Mouse (Mus musculus) megakaryocyte, embryonic 14.5 days (primary cell): ENCODE results near the gene Wdr60. TPM values are rescaled to one million over a fixed set of nuclear protein-coding genes. Genes with fewer than 3 reads are reported as not detected.

Source experiments
- H3K27me3 ChIP-seq: replicated peaks from 2 replicates; pipeline ENCODE3; 2012; ENCODE audit warnings: inconsistent platforms
- H3K36me3 ChIP-seq: replicated peaks from 2 replicates; pipeline ENCODE3; 2012; ENCODE audit warnings: low read length, inconsistent platforms, mixed read lengths
- H3K4me1 ChIP-seq: 2 replicates; pipeline ENCODE4 v1.6.1; 2012; ENCODE audit warnings: inconsistent platforms
- H3K4me3 ChIP-seq: replicated peaks from 2 replicates; pipeline ENCODE3; 2012; ENCODE audit warnings: moderate library complexity, mild to moderate bottlenecking, inconsistent platforms
- H3K9me3 ChIP-seq: 2 replicates; pipeline ENCODE4 v1.6.1; 2012; ENCODE audit warnings: inconsistent platforms
- FLI1 ChIP-seq: IDR thresholded peaks from 2 replicates; pipeline ENCODE4 v1.6.1; 2012; ENCODE audit warnings: low read length, inconsistent platforms, mixed read lengths
- GATA1 ChIP-seq: IDR thresholded peaks from 3 replicates; pipeline ENCODE4 v1.6.1; 2012; ENCODE audit warnings: mixed read lengths, low read length, inconsistent platforms, borderline replicate concordance
- polyA plus RNA-seq: library from polyadenylated mRNA; stranded (reverse); fragments of >175 nt; gene quantifications from 2 replicates; pipeline ENCODE4 v1.2.3, GENCODE M21; 2012; ENCODE audit warnings: low replicate concordance; ENCODE audit not compliant: insufficient read depth

Wdr60 gene
- polyA plus RNA-seq, 1 experiment = 2.0 TPM

DNA sequence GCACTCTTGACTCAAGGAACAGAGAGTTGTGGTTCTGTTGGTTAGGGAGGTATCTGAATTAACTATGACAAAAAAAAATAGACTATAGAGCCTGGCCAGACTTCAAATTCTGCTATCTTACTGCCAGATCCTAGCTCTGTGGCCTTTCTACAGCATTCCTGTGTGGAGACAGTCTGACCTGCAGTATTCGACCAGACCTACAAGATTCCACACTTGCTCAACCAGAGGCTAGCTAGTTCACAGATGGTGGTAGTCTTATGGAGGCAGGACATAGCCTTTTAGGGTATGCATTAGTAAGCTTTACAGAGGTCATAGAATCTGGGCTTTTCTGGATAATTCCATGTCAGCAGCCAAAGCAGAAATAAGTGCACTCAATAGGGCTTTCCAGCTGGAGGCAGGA is 7.7 kb upstream of the Wdr60 start:
- Histone ChIP-seq H3K36me3 (no peaks in the 10 kb centered on the region), H3K4me3 (no peak overlapping the region), H3K9me3 (no peaks in the 10 kb centered on the region), H3K27me3 (no peaks in the 10 kb centered on the region), H3K4me1 (peaks cover 43% of the 10 kb centered on the region)
- no peak for TF ChIP-seq FLI1
- no peak for TF ChIP-seq GATA1

DNA sequence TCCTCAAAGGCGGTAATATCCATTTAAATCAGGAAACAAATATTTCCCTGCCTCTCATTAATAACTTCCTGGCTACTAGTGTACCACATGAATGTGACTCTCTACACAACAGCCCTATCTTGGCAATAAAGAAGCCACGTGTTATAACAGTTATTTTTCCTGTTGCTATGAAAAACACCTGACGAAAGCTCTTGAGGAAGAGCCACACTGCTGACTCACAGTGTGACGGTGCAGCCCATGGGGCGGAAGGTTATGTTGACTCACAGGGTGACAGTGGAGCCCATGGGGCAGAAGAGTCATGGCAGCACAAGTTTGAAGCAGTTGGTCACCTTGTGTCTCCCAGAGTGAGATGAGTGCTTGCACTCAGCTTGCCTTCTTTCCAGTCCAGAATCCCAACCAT is 6.6 kb upstream of the Wdr60 start:
- Histone ChIP-seq H3K9me3 (no peaks in the 10 kb centered on the region), H3K4me1 (peaks cover 53% of the 10 kb centered on the region), H3K4me3 (peak overlapping the region; percentile 53), H3K36me3 (no peaks in the 10 kb centered on the region), H3K27me3 (no peaks in the 10 kb centered on the region)
- TF ChIP-seq FLI1 = no peak
- TF ChIP-seq GATA1 = no peak

- TF ChIP-seq GATA1 = no peak
- TF ChIP-seq FLI1 = no peak
- Histone ChIP-seq H3K27me3 (no peaks in the 10 kb centered on the region), H3K4me1 (peaks cover 46% of the 10 kb centered on the region), H3K36me3 (no peaks in the 10 kb centered on the region), H3K9me3 (no peaks in the 10 kb centered on the region), H3K4me3 (no peak overlapping the region)
These were observed 2.5 kb upstream of the Wdr60 start for GRCm38 (mm10) chr12:116265275-116265674.

DNA sequence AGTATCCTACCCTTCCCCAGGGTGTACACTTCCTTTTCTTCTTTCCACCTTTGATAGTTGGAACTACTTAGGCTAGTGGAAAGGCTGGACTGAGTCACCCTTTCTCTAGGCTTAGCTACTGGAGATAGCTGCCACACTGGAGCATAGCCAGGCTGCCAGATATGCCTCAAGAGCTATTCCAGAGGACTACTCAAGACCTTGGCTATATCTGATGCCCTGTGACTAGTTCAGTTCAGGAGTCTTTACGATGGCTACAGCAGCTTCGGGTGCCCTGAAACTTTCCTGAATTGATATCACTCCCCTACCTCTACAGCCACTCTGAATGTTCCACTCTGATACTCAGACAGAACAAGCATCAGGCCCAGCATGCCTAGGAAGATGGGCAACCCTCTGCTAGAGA is 1.9 kb upstream of the Wdr60 start:
- TF ChIP-seq FLI1 (no peak), GATA1 (no peak)
- Histone ChIP-seq H3K4me3 (no peak overlapping the region), H3K27me3 (no peaks in the 10 kb centered on the region), H3K9me3 (no peaks in the 10 kb centered on the region), H3K4me1 (peaks cover 41% of the 10 kb centered on the region), H3K36me3 (no peaks in the 10 kb centered on the region)

- TF ChIP-seq FLI1 = no peak
- no peak for TF ChIP-seq GATA1
- peaks cover 20% of the 10 kb centered on the region for H3K4me1 ChIP-seq
- H3K9me3 ChIP-seq = no peaks in the 10 kb centered on the region
- H3K27me3 ChIP-seq = no peaks in the 10 kb centered on the region
- no peak overlapping the region for H3K4me3 ChIP-seq
- peaks cover 9% of the 10 kb centered on the region for H3K36me3 ChIP-seq
These were observed 4.5 kb downstream of the Wdr60 start for GRCm38 (mm10) chr12:116258321-116258720.

GRCm38 (mm10) chr12:116255636-116256035 is 7.2 kb downstream of the Wdr60 start:
- no peaks in the 10 kb centered on the region for H3K9me3 ChIP-seq
- TF ChIP-seq GATA1 (no peak), FLI1 (no peak)
- no peak overlapping the region for H3K4me3 ChIP-seq
- peaks cover 12% of the 10 kb centered on the region for H3K4me1 ChIP-seq
- H3K36me3 ChIP-seq = peaks cover 14% of the 10 kb centered on the region
- H3K27me3 ChIP-seq = no peaks in the 10 kb centered on the region

GRCm38 (mm10) chr12:116254652-116255051 is 8.2 kb downstream of the Wdr60 start:
- H3K4me3 ChIP-seq = no peak overlapping the region
- H3K9me3 ChIP-seq = no peaks in the 10 kb centered on the region
- no peaks in the 10 kb centered on the region for H3K27me3 ChIP-seq
- H3K36me3 ChIP-seq = peaks cover 14% of the 10 kb centered on the region
- TF ChIP-seq FLI1 = no peak
- peak; percentile 35; the same call in 1 of the 3 replicates for TF ChIP-seq GATA1
- H3K4me1 ChIP-seq = peaks cover 12% of the 10 kb centered on the region

DNA sequence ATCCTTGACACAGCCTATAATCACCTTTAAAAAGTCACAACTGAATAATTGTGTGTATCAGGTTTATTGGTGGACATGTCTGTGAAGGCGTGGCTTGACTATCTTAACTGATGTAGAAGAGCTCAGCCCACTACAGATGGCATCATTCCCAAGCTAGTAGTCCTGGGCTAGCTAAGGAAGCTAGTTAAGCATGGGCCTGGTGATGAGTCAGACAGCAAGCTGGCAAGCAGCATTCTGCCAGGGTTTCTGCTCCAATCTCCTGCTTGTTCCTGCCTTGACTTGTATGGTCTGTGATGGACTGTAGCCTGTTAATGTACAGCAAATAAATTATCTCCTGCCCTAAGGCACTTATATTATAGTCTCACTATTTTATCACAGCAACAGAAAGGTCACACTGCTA is 18.2 kb downstream of the Wdr60 start:
- Histone ChIP-seq H3K36me3 (peaks cover 15% of the 10 kb centered on the region), H3K9me3 (no peaks in the 10 kb centered on the region), H3K4me1 (no peaks in the 10 kb centered on the region), H3K4me3 (no peak overlapping the region), H3K27me3 (no peaks in the 10 kb centered on the region)
- no peak for TF ChIP-seq FLI1
- TF ChIP-seq GATA1 = no peak

- Histone ChIP-seq H3K4me3 (no peak overlapping the region), H3K27me3 (no peaks in the 10 kb centered on the region), H3K36me3 (no peaks in the 10 kb centered on the region), H3K4me1 (peaks cover 9% of the 10 kb centered on the region), H3K9me3 (no peaks in the 10 kb centered on the region)
- TF ChIP-seq FLI1 = no peak
- no peak for TF ChIP-seq GATA1
These were observed 24.0 kb downstream of the Wdr60 start for GRCm38 (mm10) chr12:116238803-116239202.

DNA sequence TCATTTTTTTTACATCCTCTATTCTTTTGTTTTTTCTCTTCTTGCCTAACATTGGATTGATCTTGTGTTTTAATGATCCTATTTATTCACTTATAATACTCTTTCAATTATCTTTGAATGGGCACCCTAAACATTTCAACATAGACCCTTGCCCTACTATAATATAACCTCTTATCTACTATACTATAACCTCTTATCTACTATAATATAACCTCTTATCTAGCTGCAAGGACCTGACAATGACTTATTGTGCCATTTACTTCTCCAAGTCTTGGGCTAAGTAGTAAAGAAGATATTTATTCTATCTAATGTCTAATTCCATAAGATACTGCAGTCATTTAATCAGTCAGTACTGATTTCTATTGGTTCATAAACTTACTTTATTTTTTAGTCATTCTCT is 24.5 kb downstream of the Wdr60 start:
- no peaks in the 10 kb centered on the region for H3K9me3 ChIP-seq
- H3K36me3 ChIP-seq = no peaks in the 10 kb centered on the region
- H3K27me3 ChIP-seq = no peaks in the 10 kb centered on the region
- no peak overlapping the region for H3K4me3 ChIP-seq
- no peak for TF ChIP-seq GATA1
- peaks cover 9% of the 10 kb centered on the region for H3K4me1 ChIP-seq

GRCm38 (mm10) chr12:116236658-116237057 is 26.2 kb downstream of the Wdr60 start:
- H3K9me3 ChIP-seq = no peaks in the 10 kb centered on the region
- peaks cover 9% of the 10 kb centered on the region for H3K4me1 ChIP-seq
- no peak overlapping the region for H3K4me3 ChIP-seq
- TF ChIP-seq FLI1 (no peak), GATA1 (no peak)
- no peaks in the 10 kb centered on the region for H3K36me3 ChIP-seq
- no peaks in the 10 kb centered on the region for H3K27me3 ChIP-seq
